Mouse (Mus musculus): ENCODE measurements at regions not wholly inside any gene's neighbourhood (a gene's known extent, or its start where the extent isn't known, plus 50 kb on each side); places are given as distances from the start of the nearest gene placed in this dataset.

DNA sequence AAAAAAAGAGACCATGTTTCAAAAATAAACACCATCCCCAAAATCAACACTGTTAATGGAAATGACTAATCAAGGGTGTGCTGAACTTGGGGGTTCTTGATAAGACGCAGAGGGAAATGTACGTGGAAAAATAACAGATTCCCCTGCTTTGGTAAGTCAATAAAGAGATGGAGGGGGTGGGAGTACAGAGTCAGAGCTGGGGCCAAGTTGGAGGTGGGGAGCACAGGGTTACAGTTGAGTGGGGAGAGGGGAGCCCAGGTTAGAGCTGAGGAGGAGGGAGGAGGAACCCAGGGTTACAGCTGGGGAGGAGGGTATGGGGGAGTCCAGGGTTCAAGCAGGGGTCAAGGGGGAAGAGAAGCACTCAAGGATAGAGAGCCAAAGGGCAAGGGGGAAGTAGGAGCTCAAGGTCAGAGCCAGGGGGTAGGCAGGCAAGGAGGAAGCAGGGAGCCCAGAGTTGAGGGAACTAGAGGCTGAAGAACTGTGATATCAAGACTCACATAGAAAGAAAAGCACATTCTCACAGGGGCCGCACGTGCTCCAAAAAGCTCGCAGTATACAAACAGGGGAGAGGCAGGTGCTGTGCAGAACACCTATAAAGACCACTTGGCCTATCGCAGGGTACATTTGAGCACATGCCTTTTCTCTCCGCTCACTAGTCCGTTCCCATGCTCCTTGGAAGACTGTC lies 246.4 kb downstream of the Sox9 start:
- no peak for DNase-seq (ENCODE audit: low read depth)

- no peak for DNase-seq (ENCODE audit: low read depth)
Observed at GRCm38 (mm10) chr11:113031405-113031804, 249.4 kb downstream of the Sox9 start.

DNA sequence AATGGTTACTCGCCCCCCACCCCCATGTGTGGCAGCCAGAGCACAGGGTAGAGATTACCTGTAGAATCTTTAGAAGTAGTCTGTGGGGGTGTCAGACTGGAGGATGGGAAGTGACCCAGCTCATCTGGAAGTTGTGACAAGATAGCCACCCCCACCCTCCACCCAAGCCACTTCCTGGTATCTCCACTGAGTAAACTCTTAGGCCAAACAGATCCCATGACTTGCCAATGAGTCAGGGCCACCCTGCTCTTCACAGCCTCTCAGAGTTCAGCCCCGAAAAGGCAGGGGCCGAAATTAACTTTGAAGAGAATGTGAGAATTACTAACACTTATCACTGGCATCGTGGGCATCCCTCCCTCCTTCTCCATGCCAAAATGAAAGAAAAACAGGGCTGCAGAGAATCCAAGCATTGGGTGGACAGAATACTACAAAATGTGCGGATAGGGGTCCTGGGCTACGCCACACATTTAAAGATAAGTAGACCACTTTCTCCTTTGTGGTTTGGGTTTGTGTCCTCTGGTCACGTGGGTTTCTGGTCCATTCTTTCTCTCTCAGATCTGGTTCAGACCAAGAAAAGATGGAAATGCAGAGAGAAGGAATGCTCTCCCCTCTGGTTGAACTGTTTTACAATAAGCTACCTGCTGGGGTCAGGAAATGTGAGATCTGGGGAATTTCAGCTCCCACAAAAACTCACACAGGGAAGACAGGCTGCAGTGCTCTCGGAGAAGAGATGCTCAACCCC lies 250.6 kb downstream of the Sox9 start:
- DNase-seq (ENCODE audit: low read depth) = no peak

DNA sequence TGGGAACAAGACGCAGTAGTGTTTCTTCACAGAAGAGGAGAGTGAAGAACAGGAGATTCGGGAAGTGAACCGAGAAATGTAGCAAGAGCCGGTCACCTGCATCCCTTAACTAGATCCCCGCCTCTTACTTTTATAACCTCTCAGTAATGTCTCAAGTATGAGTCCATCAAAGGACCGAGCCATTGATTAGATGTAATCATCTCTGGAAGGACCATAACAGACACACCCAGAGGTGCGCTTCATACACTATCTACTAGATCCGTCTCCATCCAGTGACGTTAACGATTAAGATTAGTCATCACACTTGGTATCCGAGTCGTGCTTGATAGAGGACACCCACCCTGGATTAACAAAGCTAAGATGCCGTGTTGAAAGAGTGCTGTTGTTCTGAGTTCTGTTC lies 252.9 kb downstream of the Sox9 start:
- DNase-seq (ENCODE audit: low read depth) = no peak

DNA sequence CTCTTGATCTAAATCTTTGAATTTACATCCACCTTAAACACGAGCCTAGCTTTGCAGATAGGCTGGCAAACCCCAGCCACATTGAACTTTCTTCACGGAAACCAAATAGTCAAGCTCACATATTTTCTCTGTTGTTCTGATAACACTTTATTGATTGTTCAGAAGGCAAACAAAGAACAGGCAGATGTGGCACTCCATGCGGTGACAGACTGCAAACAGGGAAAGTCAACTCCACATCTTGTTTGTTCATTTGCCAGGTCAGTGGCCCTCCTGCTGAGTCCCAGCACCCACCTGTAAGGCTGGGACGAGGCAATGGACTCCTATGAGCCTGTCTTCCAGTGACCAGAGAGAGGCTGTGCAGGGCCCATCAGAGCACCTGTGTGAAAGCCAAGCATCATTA lies 255.7 kb downstream of the Sox9 start:
- DNase-seq (ENCODE audit: low read depth) = no peak

GRCm38 (mm10) chr11:113042710-113043109 lies 260.7 kb downstream of the Sox9 start:
- DNase-seq (ENCODE audit: low read depth) = no peak

DNA sequence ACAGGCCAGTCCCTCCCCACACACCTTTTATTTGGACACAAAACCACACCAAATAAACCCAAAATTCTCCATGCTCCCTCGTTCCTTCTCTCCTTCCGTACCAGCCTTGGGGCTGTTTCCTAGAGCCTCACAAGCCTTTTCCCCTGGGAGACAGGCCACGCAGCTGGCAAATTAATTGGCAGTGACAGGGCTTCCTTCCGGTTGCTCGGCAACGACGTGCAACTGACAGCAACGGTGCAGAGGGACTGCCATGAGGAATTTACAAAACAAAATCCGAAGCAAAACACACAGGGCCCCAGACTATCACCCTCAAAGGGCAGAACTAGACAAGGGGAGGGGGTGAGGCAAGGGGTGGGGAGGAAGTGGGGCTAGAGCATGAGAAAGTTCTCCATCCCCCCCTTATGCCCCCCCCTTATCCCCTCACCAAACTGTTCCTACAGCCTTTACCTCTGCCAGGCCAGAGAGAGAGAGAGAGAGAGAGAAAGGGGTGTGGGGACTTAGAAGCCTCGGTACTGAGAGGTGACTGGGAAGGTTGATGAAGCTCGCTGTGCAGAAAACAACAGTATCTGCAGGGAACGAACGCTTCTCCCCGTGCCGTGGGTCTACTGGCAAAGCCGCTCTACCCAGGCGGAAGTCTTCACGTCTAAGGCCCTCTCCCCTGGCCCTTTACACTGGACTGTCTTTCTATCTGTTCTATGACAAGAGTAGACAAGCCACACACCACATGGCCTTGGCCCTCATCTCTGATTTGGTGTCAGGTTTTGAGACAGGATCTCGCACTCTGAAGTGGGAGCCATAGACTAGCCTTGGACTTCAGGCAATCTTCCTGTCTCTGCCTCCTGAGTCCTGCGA lies 264.4 kb downstream of the Sox9 start:
- DNase-seq (ENCODE audit: low read depth) = no peak

DNA sequence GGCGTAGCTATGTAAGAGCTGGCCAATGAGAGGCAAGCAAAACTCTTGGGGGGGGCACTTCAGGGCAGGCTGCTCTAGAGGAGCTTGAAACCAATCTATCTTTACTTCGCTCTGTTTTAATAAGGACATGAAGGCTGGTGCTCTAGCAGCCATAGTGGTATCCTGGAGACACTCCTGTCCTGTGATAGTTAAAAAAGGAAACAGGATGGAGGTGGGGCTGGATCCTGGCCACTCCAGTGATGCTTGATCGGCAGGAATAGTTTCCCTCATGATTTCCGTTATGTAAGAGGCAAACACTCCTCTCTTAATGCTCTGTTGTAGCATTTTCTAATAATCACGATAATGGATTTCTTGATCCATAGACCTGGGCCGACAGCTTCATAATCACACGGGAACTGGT lies 266.1 kb downstream of the Sox9 start:
- DNase-seq (ENCODE audit: low read depth) = no peak

GRCm38 (mm10) chr11:113049593-113049992 lies 267.6 kb downstream of the Sox9 start:
- DNase-seq (ENCODE audit: low read depth) = no peak

GRCm38 (mm10) chr11:113052536-113052935 lies 270.5 kb downstream of the Sox9 start:
- DNase-seq (ENCODE audit: low read depth) = no peak

DNA sequence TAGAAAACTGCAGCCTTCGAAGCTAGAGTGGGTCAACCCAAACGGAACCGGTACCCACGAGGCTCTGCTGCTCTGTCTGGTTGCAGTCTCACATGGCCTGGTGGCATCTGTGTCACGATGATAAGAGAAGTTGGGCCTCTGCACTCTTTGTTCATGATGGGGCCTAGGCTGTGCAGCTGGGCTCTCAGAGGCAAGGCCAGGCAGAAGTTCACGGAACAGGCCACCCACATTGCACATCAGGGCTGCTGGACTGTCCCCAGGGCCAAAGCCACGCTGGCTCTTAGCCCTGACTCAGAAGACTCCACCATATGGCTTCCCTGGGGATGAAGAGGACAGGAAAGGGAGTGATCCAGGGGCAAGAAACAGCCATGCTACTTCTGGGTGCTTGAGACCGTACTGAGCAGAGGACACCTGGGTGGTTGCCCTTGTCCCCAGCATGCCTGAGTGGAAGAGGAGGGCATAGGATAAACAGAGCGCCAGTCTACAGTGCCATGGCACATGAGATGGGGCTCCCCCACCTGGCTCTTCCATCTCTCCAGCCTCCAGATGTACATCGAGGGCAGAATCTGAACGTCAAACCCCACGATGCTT lies 274.1 kb downstream of the Sox9 start:
- peak; percentile 6 for DNase-seq (ENCODE audit: low read depth)

- no peak for DNase-seq (ENCODE audit: low read depth)
Observed at GRCm38 (mm10) chr11:113056824-113057223, 274.8 kb downstream of the Sox9 start.

GRCm38 (mm10) chr11:113070365-113070764 lies 288.3 kb downstream of the Sox9 start:
- DNase-seq (ENCODE audit: low read depth) = no peak

- no peak for DNase-seq (ENCODE audit: low read depth)
Observed at GRCm38 (mm10) chr11:113071942-113072341, 289.9 kb downstream of the Sox9 start.

GRCm38 (mm10) chr11:113074328-113074727 lies 292.3 kb downstream of the Sox9 start:
- no peak for DNase-seq (ENCODE audit: low read depth)

GRCm38 (mm10) chr11:113076371-113076770 lies 294.3 kb downstream of the Sox9 start:
- DNase-seq (ENCODE audit: low read depth) = no peak

DNA sequence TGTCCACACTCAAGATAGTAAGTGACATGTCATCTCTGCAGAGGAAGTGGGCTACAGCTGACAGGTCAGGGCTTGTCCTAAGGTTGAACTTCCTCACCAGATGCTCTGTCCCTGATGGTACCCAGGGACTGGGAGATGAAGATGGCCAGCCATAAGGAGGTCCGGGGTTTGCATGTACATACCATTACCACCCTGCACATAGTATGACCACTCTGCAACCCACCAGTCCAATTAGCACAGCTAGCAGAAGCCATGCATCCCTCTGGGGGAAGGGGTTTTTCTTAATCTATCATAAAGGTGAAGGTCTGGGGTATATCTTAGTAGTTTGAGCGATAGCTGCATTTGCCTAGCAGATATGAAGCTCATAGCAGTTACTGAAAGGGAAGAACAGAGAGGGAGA lies 298.3 kb downstream of the Sox9 start:
- no peak for DNase-seq (ENCODE audit: low read depth)

DNA sequence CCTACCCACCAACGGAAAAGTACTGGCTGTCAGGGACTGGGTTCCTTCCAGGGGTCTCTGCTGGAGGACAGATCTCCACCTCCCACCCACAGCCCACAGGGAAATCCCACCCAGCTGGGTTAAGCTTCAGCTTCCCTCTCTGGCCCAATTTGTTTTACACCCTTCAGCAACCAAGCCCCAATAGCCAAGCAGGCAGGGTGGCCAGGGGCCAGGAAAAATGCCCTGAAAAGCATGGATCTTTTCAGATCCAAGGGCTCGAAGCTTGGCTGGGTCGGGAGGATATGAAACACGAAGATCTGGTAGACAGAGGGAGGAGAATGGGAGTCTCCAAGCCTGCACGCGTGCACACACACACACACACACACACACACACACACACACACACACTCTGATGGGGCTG lies 302.4 kb downstream of the Sox9 start:
- DNase-seq (ENCODE audit: low read depth) = no peak

DNA sequence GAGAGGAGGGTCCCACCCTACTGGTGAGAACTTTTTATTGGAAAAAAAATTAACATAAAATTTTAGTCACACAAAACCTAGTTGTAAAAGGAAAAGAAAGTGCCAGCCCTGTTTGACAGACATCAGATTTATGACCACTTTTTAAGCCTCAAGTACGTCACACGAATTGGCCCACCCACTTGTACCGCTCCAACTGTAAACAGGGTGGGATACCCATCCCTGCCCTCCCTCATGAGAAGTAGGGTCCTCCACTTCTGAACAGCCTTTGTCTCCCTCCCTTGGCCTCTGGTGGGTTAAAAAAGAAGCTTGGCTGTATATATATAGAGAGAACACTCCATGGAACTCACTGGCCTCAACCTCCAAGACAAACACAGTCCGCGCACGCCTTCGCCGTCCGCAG lies 303.5 kb downstream of the Sox9 start:
- no peak for DNase-seq (ENCODE audit: low read depth)

DNA sequence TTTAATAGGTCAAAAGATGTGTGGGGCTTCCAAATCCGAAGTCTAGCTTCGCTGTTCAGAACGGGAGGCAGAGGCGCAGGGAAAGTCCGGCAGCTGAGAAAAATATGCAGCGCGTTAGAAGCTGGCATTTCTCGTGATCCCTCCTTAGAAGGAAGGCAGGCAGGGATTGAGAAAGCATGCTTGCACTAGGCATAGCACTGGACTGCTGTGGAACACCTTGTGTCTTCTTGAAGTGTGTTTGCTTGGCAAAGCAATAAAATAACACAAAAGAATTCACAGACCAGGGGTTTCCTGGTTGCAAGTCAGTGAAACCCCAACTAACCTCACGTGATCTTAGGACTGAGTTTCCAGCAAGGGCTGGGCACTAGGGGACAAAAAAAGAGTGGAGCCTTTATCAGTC lies 305.1 kb downstream of the Sox9 start:
- DNase-seq (ENCODE audit: low read depth) = no peak

- no peak for DNase-seq (ENCODE audit: low read depth)
Observed at GRCm38 (mm10) chr11:113089637-113090351, 307.8 kb downstream of the Sox9 start.

All from c-Kit-positive CD71-positive TER-119-negative erythroid progenitor cells, embryonic 14.5 days (primary cell).